ENCODE assay signal across 27 mouse cellular contexts in the genomic region with DNA sequence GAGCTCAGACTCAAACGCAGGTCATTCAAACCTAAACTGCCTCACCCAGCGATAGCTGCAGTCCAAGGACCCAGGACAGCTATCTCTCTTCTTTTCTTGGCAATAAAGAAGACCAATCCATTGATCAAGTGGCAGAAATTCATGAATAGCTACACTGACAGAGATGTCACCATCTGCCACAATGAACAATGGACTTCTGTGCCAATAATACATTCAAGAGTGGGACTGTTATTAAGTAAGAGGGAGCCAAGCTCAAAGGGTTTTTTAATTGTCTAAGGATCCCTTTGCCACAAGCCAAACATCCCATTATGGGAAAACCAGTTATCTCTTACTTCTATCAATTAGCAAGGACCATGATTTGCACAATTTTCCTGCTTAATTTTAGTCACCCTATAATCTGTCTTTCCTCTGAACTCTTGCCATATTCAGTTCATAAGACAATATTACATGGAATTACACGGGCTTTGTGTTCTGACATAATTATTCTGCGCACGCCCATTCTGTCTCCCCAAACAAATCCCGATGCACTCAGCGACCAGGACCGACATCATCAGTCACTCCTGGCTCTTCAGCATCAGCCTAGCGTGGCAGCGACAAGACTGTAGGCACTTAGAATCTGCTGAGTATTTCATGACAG. TPM values are rescaled to one million over a fixed set of nuclear protein-coding genes. Genes with fewer than 3 reads are reported as not detected.
A peak's percentile ranks its signal among the peaks of the same experiment; 100 is the strongest.
DNase-seq lines count a peak whose midpoint lies in the region; ATAC-seq and TF ChIP-seq lines count a peak whose summit lies in the region.
"Had no signal": no experiment of that assay in that cellular context is flagged by ENCODE, and none has a peak within 500 bp of the region (broad histone marks: within the 10 kb centered on the region; RNA-seq: fewer than 3 reads in every experiment).

No protein-coding gene starts in this region.

- no peak for TF ChIP-seq CTCF in gastrocnemius, adult 2 months (IDR thresholded peaks at IDR 0.05)
- TF ChIP-seq CTCF in forebrain, postnatal 0 days (IDR thresholded peaks at IDR 0.05; ENCODE audit: low read depth): no peak

- ATAC-seq in forebrain, postnatal 0 days: peak; percentile 79
- no peak for ATAC-seq in frontal cortex, adult (ENCODE audit: low TSS enrichment)
- ATAC-seq: CD4-positive, CD25-positive, alpha-beta regulatory T cell, adult 4 months; intestine, embryonic 16.5 days had no signal

- no peaks in the 10 kb centered on the region for H3K36me3 ChIP-seq in forebrain, postnatal 0 days (ENCODE audit: insufficient read depth)
- H3K36me3 ChIP-seq: embryonic facial prominence, embryonic 13.5 days; limb, embryonic 13.5 days; lung, embryonic 15.5 days; stomach, embryonic 15.5 days had no signal

- no peaks in the 10 kb centered on the region for H3K9me3 ChIP-seq in forebrain, postnatal 0 days (ENCODE audit: low read length)
- H3K9me3 ChIP-seq: embryonic facial prominence, embryonic 13.5 days; limb, embryonic 13.5 days; lung, embryonic 15.5 days; stomach, embryonic 15.5 days had no signal

- H3K27ac ChIP-seq in gastrocnemius, adult 2 months: 0 out of 2 replicates have a peak overlapping the region, but pooled peaks have one; percentile 10
- H3K27ac ChIP-seq in forebrain, postnatal 0 days (ENCODE audit: low read depth, low read length): no peak overlapping the region
- H3K27ac ChIP-seq: embryonic facial prominence, embryonic 13.5 days; kidney, postnatal 0 days; limb, embryonic 13.5 days; lung, embryonic 15.5 days; stomach, embryonic 15.5 days had no signal

- no peak overlapping the region for H3K4me3 ChIP-seq in gastrocnemius, adult 2 months
- no peak overlapping the region for H3K4me3 ChIP-seq in forebrain, postnatal 0 days (ENCODE audit: low read depth, low read length)
- H3K4me3 ChIP-seq: embryonic facial prominence, embryonic 13.5 days; limb, embryonic 13.5 days; lung, embryonic 15.5 days; stomach, embryonic 15.5 days had no signal

- DNase-seq in gastrocnemius, adult 2 months: no peak
- no peak for DNase-seq in gastrocnemius, postnatal 36 days
- peak; percentile 19 to 45 for DNase-seq in layer of hippocampus, postnatal 14 days (ENCODE audit: low spot score in 2 of 2)
- no peak for DNase-seq in layer of hippocampus, postnatal 10 days (ENCODE audit: low spot score in 2 of 2)
- DNase-seq in brain, adult 2 months (ENCODE audit: low read depth, low spot score): peak; percentile 54
- peak; percentile 41 for DNase-seq in forebrain, postnatal 0 days
- DNase-seq: cerebellum, adult 11 months; cerebellum, adult 9-11 months; embryo, embryonic 11 days; gastrocnemius, postnatal 25 days; heart, adult 18-20 months; heart, postnatal 36 days; kidney, adult 8-10 months; kidney, postnatal 4 days; right cerebral cortex, postnatal 25 days; thymus, postnatal 14 days had no signal

- H3K9ac ChIP-seq in forebrain, postnatal 0 days: no peak overlapping the region
- H3K9ac ChIP-seq: embryonic facial prominence, embryonic 13.5 days; limb, embryonic 13.5 days; lung, embryonic 15.5 days; stomach, embryonic 15.5 days had no signal

- intact Hi-C loops in gastrocnemius, adult 2 months (cut with DNase I): no loop called here
- intact Hi-C loops in gastrocnemius, postnatal 36 days (cut with DNase I): no loop called here

- H3K4me1 ChIP-seq in forebrain, postnatal 0 days (ENCODE audit: insufficient read depth): no peaks in the 10 kb centered on the region
- H3K4me1 ChIP-seq: limb, embryonic 13.5 days; stomach, embryonic 15.5 days had no signal

- 39% methylated on average over 10 of the region's 10 CpGs for WGBS in forebrain, postnatal 0 days

- no peaks in the 10 kb centered on the region for H3K27me3 ChIP-seq in forebrain, postnatal 0 days (ENCODE audit: insufficient read depth, low read length)
- H3K27me3 ChIP-seq: embryonic facial prominence, embryonic 13.5 days; limb, embryonic 13.5 days; lung, embryonic 15.5 days; stomach, embryonic 15.5 days had no signal

- H3K4me2 ChIP-seq in forebrain, postnatal 0 days (ENCODE audit: low read depth): no peak overlapping the region
- H3K4me2 ChIP-seq: embryonic facial prominence, embryonic 13.5 days; heart, embryonic 11.5 days; limb, embryonic 13.5 days; liver, embryonic 11.5 days; lung, embryonic 15.5 days; midbrain, embryonic 11.5 days; stomach, embryonic 15.5 days had no signal

RNA-seq across cellular contexts. Expression of a gene that starts 34.7 kb away (rescaled TPM):
- total RNA-seq in gastrocnemius, adult 2 months (2021): 10 to 100 TPM; 20.9 to 21.7 TPM
- 10 to 100 TPM; 14.1 to 23.8 TPM for total RNA-seq in gastrocnemius, postnatal 36 days (2021)
- total RNA-seq in layer of hippocampus, postnatal 14 days (2021): 10 to 100 TPM; 26.9 to 29.3 TPM
- total RNA-seq in layer of hippocampus, postnatal 10 days (2021): 10 to 100 TPM; 20.3 to 25.8 TPM
- 18.8 and 25.4 TPM in 2 replicates for total RNA-seq in forebrain, postnatal 0 days (2014; rRNA removed)
- 13.8 and 19.4 TPM in 2 replicates for polyA plus RNA-seq in forebrain, postnatal 0 days (2015; fragmentation: Nextera tagmentation; extraction: Ambion mirVana)

Comparison
In these comparisons a context has a peak if more than half of its experiments do, and no peak if none do; other contexts are left out.
1. DNase-seq: peak in layer of hippocampus, postnatal 14 days (2 of 2), brain, adult 2 months (single experiment) and forebrain, postnatal 0 days (single experiment); none in gastrocnemius, adult 2 months (single experiment), gastrocnemius, postnatal 36 days (0 of 2) and layer of hippocampus, postnatal 10 days (0 of 2).